ENCODE assay signal across 8 mouse cellular contexts in genomic region chr11:17951336-17951735, GRCm38 (mm10). TPM values are rescaled to one million over a fixed set of nuclear protein-coding genes. Genes with fewer than 3 reads are reported as not detected.
DNase-seq lines count a peak whose midpoint lies in the region.

No protein-coding gene starts in this region.

- DNase-seq in adrenal gland, postnatal 14 days: peak; percentile 8
- DNase-seq in adrenal gland, adult 2 months: no peak
- peak; percentile 38 for DNase-seq in MN1 (ENCODE audit: low spot score)
- DNase-seq in cerebellum, postnatal 36 days: peak; percentile 26 to 31
- DNase-seq in left cerebral cortex, adult 18-20 months (ENCODE audit: low spot score in 2 of 2): peak; percentile 22 to 25
- no peak for DNase-seq in heart, adult 18-20 months
- no peak for DNase-seq in retina, postnatal 1 day
- DNase-seq in thymus, postnatal 10 days (ENCODE audit: low spot score in 2 of 2): no peak

RNA-seq across cellular contexts. Expression of gene Etaa1, which starts 2.3 kb away (rescaled TPM):
- total RNA-seq in adrenal gland, postnatal 14 days (2021): 7.5 and 9.3 TPM in 2 replicates
- total RNA-seq in adrenal gland, adult 2 months (2021): 1 to 10 TPM; 6.8 to 8.8 TPM
- polyA plus RNA-seq in adrenal gland, adult 2 months (2012; rRNA removed): 0.57 and 0.84 TPM in 2 replicates
- total RNA-seq in left cerebral cortex, adult 18-20 months (2021): 1 to 10 TPM; 7.8 to 8.7 TPM
- total RNA-seq in heart, adult 18-20 months (2021): 1 to 10 TPM; 2.4 to 2.5 TPM

Comparison
In these comparisons a context has a peak if more than half of its experiments do, and no peak if none do; other contexts are left out.
1. DNase-seq: peak in adrenal gland, postnatal 14 days (single experiment), MN1 (single experiment), cerebellum, postnatal 36 days (2 of 2) and left cerebral cortex, adult 18-20 months (2 of 2); none in adrenal gland, adult 2 months (single experiment), heart, adult 18-20 months (0 of 2), retina, postnatal 1 day (single experiment) and thymus, postnatal 10 days (0 of 2).